In the genomic region with DNA sequence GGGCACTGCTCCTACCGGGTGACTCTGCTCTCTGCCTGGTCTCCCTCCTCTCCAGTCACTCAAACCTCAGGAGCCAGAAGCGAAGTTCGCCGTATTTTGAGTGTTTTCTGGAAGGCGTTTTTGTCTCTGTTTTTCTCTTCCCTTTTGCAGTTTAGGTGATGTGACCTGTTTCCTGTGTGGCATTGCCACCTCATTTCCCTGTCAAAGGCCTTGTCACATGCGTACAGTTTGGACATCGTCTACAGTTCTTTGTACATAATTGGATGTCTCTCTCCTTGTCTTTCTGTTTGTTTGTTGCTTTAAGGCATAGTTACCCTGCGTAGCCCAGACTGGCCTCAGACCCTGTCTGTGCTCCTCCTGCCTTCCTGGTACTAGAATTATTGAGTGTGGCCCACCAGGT, we compare ENCODE assay signal across 20 mouse cellular contexts.
"Had no signal": no experiment of that assay in that cellular context is flagged by ENCODE, and none has a peak within 500 bp of the region (broad histone marks: within the 10 kb centered on the region; RNA-seq: fewer than 3 reads in every experiment).

No protein-coding gene starts in this region.

- H3K27ac ChIP-seq: kidney, postnatal 0 days; layer of hippocampus, adult 2 months; left cerebral cortex, adult 2 months; liver, embryonic 13.5 days; macrophage; midbrain, embryonic 10.5 days; midbrain, embryonic 13.5 days; neural tube, embryonic 12.5 days; neural tube, embryonic 15.5 days; stomach, embryonic 15.5 days had no signal

- H3K27me3 ChIP-seq: liver, embryonic 13.5 days; megakaryocyte, embryonic 14.5 days; midbrain, embryonic 13.5 days; neural tube, embryonic 12.5 days; neural tube, embryonic 15.5 days; stomach, embryonic 15.5 days had no signal

- H3K4me1 ChIP-seq: midbrain, embryonic 13.5 days; neural tube, embryonic 12.5 days; neural tube, embryonic 15.5 days; stomach, embryonic 15.5 days had no signal

- H3K4me3 ChIP-seq: layer of hippocampus, adult 2 months; left cerebral cortex, adult 2 months; liver, embryonic 13.5 days; megakaryocyte, embryonic 14.5 days; midbrain, embryonic 10.5 days; midbrain, embryonic 13.5 days; neural tube, embryonic 12.5 days; neural tube, embryonic 15.5 days; stomach, embryonic 15.5 days had no signal

- ATAC-seq: intestine, postnatal 0 days; midbrain, embryonic 13.5 days; midbrain, embryonic 16.5 days had no signal

- DNase-seq: kidney, adult 2 months; kidney, postnatal 25 days; layer of hippocampus, postnatal 36 days; liver, embryonic 13.5 days; lung, adult 2 months; right cerebral cortex, adult 18-20 months; right cerebral cortex, postnatal 14 days; right cerebral cortex, postnatal 4 days had no signal
